Mouse (Mus musculus): ENCODE measurements at regions not wholly inside any gene's neighbourhood (a gene's known extent, or its start where the extent isn't known, plus 50 kb on each side); places are given as distances from the start of the nearest gene placed in this dataset.
A peak's percentile ranks its signal among the peaks of the same experiment; 100 is the strongest.

- intact Hi-C loops (cut with DNase I): no loop called here
- DNase-seq (ENCODE audit: extremely low spot score in 1 of 2, low spot score in 2 of 2): no peak
These were observed 191.7 kb upstream of the Adgrl2 start for GRCm38 (mm10) chr3:149182095-149182494.

- DNase-seq (ENCODE audit: extremely low spot score in 1 of 2, low spot score in 2 of 2): no peak
- intact Hi-C loops (cut with DNase I): no loop called here
These were observed 189.8 kb upstream of the Adgrl2 start for GRCm38 (mm10) chr3:149180129-149180528.

- DNase-seq (ENCODE audit: extremely low spot score in 1 of 2, low spot score in 2 of 2): no peak
- intact Hi-C loops (cut with DNase I): no loop called here
These were observed 189.2 kb upstream of the Adgrl2 start for GRCm38 (mm10) chr3:149179486-149180116.

- intact Hi-C loops (cut with DNase I): no loop called here
- no peak for DNase-seq (ENCODE audit: extremely low spot score in 1 of 2, low spot score in 2 of 2)
These were observed 188.5 kb upstream of the Adgrl2 start for GRCm38 (mm10) chr3:149178891-149179290.

GRCm38 (mm10) chr3:149174689-149175390 lies 184.5 kb upstream of the Adgrl2 start:
- DNase-seq (ENCODE audit: extremely low spot score in 1 of 2, low spot score in 2 of 2): peak; percentile 46 to 50
- intact Hi-C loops (cut with DNase I): no loop called here

GRCm38 (mm10) chr3:149173537-149173936 lies 183.2 kb upstream of the Adgrl2 start:
- intact Hi-C loops (cut with DNase I): no loop called here
- DNase-seq (ENCODE audit: extremely low spot score in 1 of 2, low spot score in 2 of 2): peak in 1 of 2 experiments; percentile 28

GRCm38 (mm10) chr3:149171766-149172165 lies 181.4 kb upstream of the Adgrl2 start:
- no peak for DNase-seq (ENCODE audit: extremely low spot score in 1 of 2, low spot score in 2 of 2)
- intact Hi-C loops (cut with DNase I): no loop called here

GRCm38 (mm10) chr3:149170191-149170590 lies 179.8 kb upstream of the Adgrl2 start:
- no peak for DNase-seq (ENCODE audit: extremely low spot score in 1 of 2, low spot score in 2 of 2)
- intact Hi-C loops (cut with DNase I): no loop called here

- no peak for DNase-seq (ENCODE audit: extremely low spot score in 1 of 2, low spot score in 2 of 2)
- intact Hi-C loops (cut with DNase I): no loop called here
These were observed 179.1 kb upstream of the Adgrl2 start for GRCm38 (mm10) chr3:149169442-149169841.

- intact Hi-C loops (cut with DNase I): no loop called here
These were observed 177.6 kb upstream of the Adgrl2 start for GRCm38 (mm10) chr3:149167997-149168396.

GRCm38 (mm10) chr3:149164804-149165203 lies 174.4 kb upstream of the Adgrl2 start:
- intact Hi-C loops (cut with DNase I): no loop called here
- no peak for DNase-seq (ENCODE audit: extremely low spot score in 1 of 2, low spot score in 2 of 2)

More at GRCm38 (mm10) chr3:149167997-149168396, 177.6 kb upstream of the Adgrl2 start:
- DNase-seq (ENCODE audit: extremely low spot score in 1 of 2, low spot score in 2 of 2): no peak

- intact Hi-C loops (cut with DNase I): no loop called here
These were observed 173.2 kb upstream of the Adgrl2 start for GRCm38 (mm10) chr3:149163591-149163990.

GRCm38 (mm10) chr3:149160833-149161232 lies 170.5 kb upstream of the Adgrl2 start:
- no peak for DNase-seq (ENCODE audit: extremely low spot score in 1 of 2, low spot score in 2 of 2)

More at GRCm38 (mm10) chr3:149163591-149163990, 173.2 kb upstream of the Adgrl2 start:
- DNase-seq (ENCODE audit: extremely low spot score in 1 of 2, low spot score in 2 of 2): no peak

GRCm38 (mm10) chr3:149157381-149157780 lies 167.0 kb upstream of the Adgrl2 start:
- no peak for DNase-seq (ENCODE audit: extremely low spot score in 1 of 2, low spot score in 2 of 2)
- intact Hi-C loops (cut with DNase I): no loop called here

More at GRCm38 (mm10) chr3:149160833-149161232, 170.5 kb upstream of the Adgrl2 start:
- intact Hi-C loops (cut with DNase I): no loop called here

GRCm38 (mm10) chr3:149152312-149152711 lies 162.0 kb upstream of the Adgrl2 start:
- DNase-seq (ENCODE audit: extremely low spot score in 1 of 2, low spot score in 2 of 2): no peak
- intact Hi-C loops (cut with DNase I): no loop called here

- intact Hi-C loops (cut with DNase I): no loop called here
- no peak for DNase-seq (ENCODE audit: extremely low spot score in 1 of 2, low spot score in 2 of 2)
These were observed 160.4 kb upstream of the Adgrl2 start for GRCm38 (mm10) chr3:149150796-149151195.

GRCm38 (mm10) chr3:149148608-149149007 lies 158.3 kb upstream of the Adgrl2 start:
- intact Hi-C loops (cut with DNase I): no loop called here
- DNase-seq (ENCODE audit: extremely low spot score in 1 of 2, low spot score in 2 of 2): no peak

- no peak for DNase-seq (ENCODE audit: extremely low spot score in 1 of 2, low spot score in 2 of 2)
- intact Hi-C loops (cut with DNase I): no loop called here
These were observed 157.6 kb upstream of the Adgrl2 start for GRCm38 (mm10) chr3:149147916-149148315.

- intact Hi-C loops (cut with DNase I): no loop called here
- no peak for DNase-seq (ENCODE audit: extremely low spot score in 1 of 2, low spot score in 2 of 2)
These were observed 156.3 kb upstream of the Adgrl2 start for GRCm38 (mm10) chr3:149146673-149147072.

- DNase-seq (ENCODE audit: extremely low spot score in 1 of 2, low spot score in 2 of 2): no peak
- intact Hi-C loops (cut with DNase I): no loop called here
These were observed 150.1 kb upstream of the Adgrl2 start for GRCm38 (mm10) chr3:149140461-149140860.
